Mouse (Mus musculus) liver, postnatal 0 days (tissue): ENCODE results near the gene 5730522E02Rik.

Source experiments
- CTCF ChIP-seq: sonication (generic); IDR thresholded peaks from 2 replicates; pipeline ENCODE4 v1.5.1; 2016; ENCODE audit warnings: antibody characterized with exemption, low read depth
- EP300 ChIP-seq: IDR thresholded peaks from 2 replicates; pipeline ENCODE4 v1.6.1; 2016; ENCODE audit warnings: antibody characterized with exemption, low read depth, mild to moderate bottlenecking

- TF ChIP-seq CTCF (no peak), EP300 (no peak)
Measured at GRCm38 (mm10) chr11:25600030-25600429, 610.5 kb downstream of the 5730522E02Rik start.
